Mouse (Mus musculus) liver, embryonic 18 days (tissue): ENCODE data around the gene Plekhm2. TPM values are rescaled to one million over a fixed set of nuclear protein-coding genes. Genes with fewer than 3 reads are reported as not detected.

Source experiments
- polyA plus RNA-seq: library from polyadenylated mRNA; depleted of rRNA; stranded (reverse); fragments of >200 nt; gene quantifications from 2 replicates; pipeline ENCODE4 v1.2.3, GENCODE M21; 2012; rRNA removed

The Plekhm2 gene
- 5.0 and 6.1 TPM in 2 replicates for polyA plus RNA-seq

GRCm38 (mm10) chr4:141664799-141665198 lies at the start of gene Plekhm2:
Plekhm2 (minus strand) TSS chr4:141664899.

GRCm38 (mm10) chr4:141685499-141685898 lies 20.8 kb upstream of the Plekhm2 start, which contains the start of gene Rsc1a1:
Rsc1a1 (minus strand) TSS chr4:141685599.

GRCm38 (mm10) chr4:141623666-141624065 lies 41.0 kb downstream of the Plekhm2 start, which contains the start of gene Slc25a34:
Slc25a34 (minus strand) TSS chr4:141623821.

GRCm38 (mm10) chr4:141618565-141619243 lies 46.0 kb downstream of the Plekhm2 start, which contains the start of gene Tmem82:
Tmem82 (minus strand) TSS chr4:141618633.

GRCm38 (mm10) chr4:141605861-141606260 lies 58.8 kb downstream of the Plekhm2 start, which contains the start of gene Fblim1:
Fblim1 (minus strand) TSS chr4:141606096.

Other genes with a start within 250 kb of the Plekhm2 start
- not detected in 2 replicates for gene Clcnkb, start 248.9 kb downstream of the Plekhm2 start, polyA plus RNA-seq
- 0.14 TPM in 2 replicates for gene Hspb7, start 244.1 kb downstream of the Plekhm2 start, polyA plus RNA-seq
- not detected in 2 replicates for gene Srarp, start 228.8 kb downstream of the Plekhm2 start, polyA plus RNA-seq
- 7.9 and 8.9 TPM in 2 replicates for gene Zbtb17, start 220.2 kb downstream of the Plekhm2 start, polyA plus RNA-seq
- 1.1 and 1.8 TPM in 2 replicates for gene Spen, start 126.3 kb downstream of the Plekhm2 start, polyA plus RNA-seq
- gene Fblim1, start 58.8 kb downstream of the Plekhm2 start, polyA plus RNA-seq, result 1.7 and 1.8 TPM in 2 replicates
- gene Tmem82, start 46.3 kb downstream of the Plekhm2 start, polyA plus RNA-seq, result 7.4 and 8.5 TPM in 2 replicates
- 0.41 and 0.46 TPM in 2 replicates for gene Slc25a34, start 41.1 kb downstream of the Plekhm2 start, polyA plus RNA-seq
- 9.1 and 12.8 TPM in 2 replicates for gene Rsc1a1, start 20.7 kb upstream of the Plekhm2 start, polyA plus RNA-seq
- gene Ddi2, start 58.5 kb upstream of the Plekhm2 start, polyA plus RNA-seq, result 13.2 and 13.5 TPM in 2 replicates
- gene Agmat, start 81.8 kb upstream of the Plekhm2 start, polyA plus RNA-seq, result 39.3 and 45.7 TPM in 2 replicates
- 3.0 and 3.6 TPM in 2 replicates for gene Dnajc16, start 126.0 kb upstream of the Plekhm2 start, polyA plus RNA-seq
- gene Casp9, start 128.7 kb upstream of the Plekhm2 start, polyA plus RNA-seq, result 7.8 and 8.2 TPM in 2 replicates
- 0.05 and 8.8 TPM in 2 replicates for gene Cela2a, start 161.3 kb upstream of the Plekhm2 start, polyA plus RNA-seq
- not detected in 2 replicates for gene Ctrc, start 181.5 kb upstream of the Plekhm2 start, polyA plus RNA-seq
- gene Efhd2, start 210.0 kb upstream of the Plekhm2 start, polyA plus RNA-seq, result 24.2 and 26.8 TPM in 2 replicates